Mouse (Mus musculus): ENCODE results near the gene Hivep1. TPM values are rescaled to one million over a fixed set of nuclear protein-coding genes. Genes with fewer than 3 reads are reported as not detected.

Hivep1 gene
- polyA plus RNA-seq, 1 experiment, result 15.6 TPM

DNA sequence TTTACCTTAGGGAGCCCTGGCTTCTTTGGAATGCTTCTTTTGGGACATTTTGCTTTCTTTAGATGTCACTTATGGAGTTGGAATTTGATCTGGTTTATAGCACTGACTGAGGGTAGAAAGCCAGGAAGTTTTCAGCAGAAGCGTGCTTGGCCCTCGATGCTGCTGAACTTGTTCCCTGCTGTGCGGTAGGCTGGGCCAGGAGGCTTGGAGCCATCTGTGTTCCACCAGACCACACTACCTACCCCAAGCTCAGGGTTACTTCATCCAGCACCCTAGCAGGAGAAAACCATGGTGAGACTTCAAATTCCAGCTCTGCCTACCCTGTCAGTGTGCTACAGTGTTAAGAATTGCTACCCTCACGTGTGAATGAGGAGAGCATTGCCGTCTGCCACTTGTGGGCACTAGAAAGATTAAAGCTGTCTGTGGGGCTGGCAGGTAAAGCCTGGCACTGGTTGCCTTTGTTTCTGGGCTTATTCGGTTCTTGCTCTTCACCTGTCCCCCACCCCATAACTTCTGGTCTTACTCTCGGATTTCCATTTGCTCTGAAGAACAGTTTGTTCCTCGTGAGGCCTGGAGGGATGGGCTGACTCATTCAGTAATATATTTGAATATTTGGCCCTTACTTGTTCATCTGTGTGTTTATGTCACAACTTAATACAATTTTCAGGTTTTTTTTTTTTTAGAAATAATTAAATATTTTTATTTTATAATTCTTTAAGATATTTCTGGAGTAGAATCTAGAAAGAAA lies 40.7 kb downstream of the Hivep1 start:
- 65% methylated on average over 8 of the region's 8 CpGs for WGBS
- H3K36me3 ChIP-seq (ENCODE audit: control insufficient read depth, insufficient read depth, low read length), result no peaks in the 10 kb centered on the region
- TF ChIP-seq CTCF (conservative IDR thresholded peaks at IDR 0.05; ENCODE audit: insufficient read depth, insufficient read length, low read depth, low read length) (no peak), POLR2A (IDR thresholded peaks at IDR 0.05; ENCODE audit: low read depth, low read length) (no peak)
- no peak for DNase-seq
- no peak overlapping the region for H3K27ac ChIP-seq (ENCODE audit: insufficient read depth, low read depth, low read length)
- peaks cover 3% of the 10 kb centered on the region; the same call in 1 of the 2 replicates for H3K4me1 ChIP-seq (ENCODE audit: control insufficient read depth, insufficient read depth, low read length)
- H3K4me3 ChIP-seq (ENCODE audit: insufficient read depth, low read depth, low read length), result no peak overlapping the region
- no peaks in the 10 kb centered on the region for H3K27me3 ChIP-seq (replicated peaks; ENCODE audit: control insufficient read depth, insufficient read depth, low read length)

DNA sequence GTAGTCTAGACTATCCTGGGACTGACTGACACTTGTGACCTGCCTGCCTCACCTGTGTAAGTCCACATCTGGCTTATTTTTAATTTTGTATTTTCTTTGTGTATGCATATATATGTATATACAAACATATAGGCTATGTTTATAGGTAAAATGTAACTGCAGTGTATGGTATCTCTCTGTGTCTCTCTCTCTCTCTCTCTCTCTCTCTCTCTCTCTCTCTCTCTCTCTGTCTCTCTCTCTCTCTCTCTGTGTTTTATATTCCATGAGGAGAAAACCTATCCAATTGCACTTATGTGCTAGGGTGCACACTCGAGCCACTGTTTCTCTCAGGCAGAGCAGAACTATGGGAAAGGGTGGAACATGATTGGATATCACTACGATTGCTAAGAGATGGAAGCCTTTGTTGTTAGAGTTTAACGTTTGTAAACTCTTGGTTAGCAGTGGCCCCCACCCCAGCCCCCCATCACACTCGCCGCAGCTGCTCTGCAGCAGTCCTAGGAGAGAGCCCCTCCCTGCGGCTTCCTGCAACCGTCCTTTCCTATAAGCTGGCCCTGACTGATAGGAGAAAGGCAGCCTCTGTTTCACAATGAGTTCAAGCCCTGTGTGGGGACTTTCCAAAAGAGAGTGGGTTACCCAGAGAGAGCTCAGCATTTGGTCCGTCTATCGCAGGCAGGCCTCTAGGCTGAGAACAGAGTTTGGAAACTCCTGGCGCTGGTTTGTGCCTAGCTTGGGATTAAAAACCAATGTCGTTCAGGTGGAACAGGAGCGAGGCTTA lies 41.6 kb downstream of the Hivep1 start:
- TF ChIP-seq CTCF (conservative IDR thresholded peaks at IDR 0.05; ENCODE audit: insufficient read depth, insufficient read length, low read depth, low read length) (no peak), POLR2A (IDR thresholded peaks at IDR 0.05; ENCODE audit: low read depth, low read length) (no peak)
- no peak for DNase-seq
- 71% methylated on average over 12 of the region's 12 CpGs for WGBS
- no peaks in the 10 kb centered on the region; the same call in 1 of the 2 replicates for H3K4me1 ChIP-seq (ENCODE audit: control insufficient read depth, insufficient read depth, low read length)
- no peaks in the 10 kb centered on the region for H3K36me3 ChIP-seq (ENCODE audit: control insufficient read depth, insufficient read depth, low read length)
- no peak overlapping the region for H3K27ac ChIP-seq (ENCODE audit: insufficient read depth, low read depth, low read length)
- H3K4me3 ChIP-seq (ENCODE audit: insufficient read depth, low read depth, low read length), result no peak overlapping the region
- no peaks in the 10 kb centered on the region for H3K27me3 ChIP-seq (replicated peaks; ENCODE audit: control insufficient read depth, insufficient read depth, low read length)

DNA sequence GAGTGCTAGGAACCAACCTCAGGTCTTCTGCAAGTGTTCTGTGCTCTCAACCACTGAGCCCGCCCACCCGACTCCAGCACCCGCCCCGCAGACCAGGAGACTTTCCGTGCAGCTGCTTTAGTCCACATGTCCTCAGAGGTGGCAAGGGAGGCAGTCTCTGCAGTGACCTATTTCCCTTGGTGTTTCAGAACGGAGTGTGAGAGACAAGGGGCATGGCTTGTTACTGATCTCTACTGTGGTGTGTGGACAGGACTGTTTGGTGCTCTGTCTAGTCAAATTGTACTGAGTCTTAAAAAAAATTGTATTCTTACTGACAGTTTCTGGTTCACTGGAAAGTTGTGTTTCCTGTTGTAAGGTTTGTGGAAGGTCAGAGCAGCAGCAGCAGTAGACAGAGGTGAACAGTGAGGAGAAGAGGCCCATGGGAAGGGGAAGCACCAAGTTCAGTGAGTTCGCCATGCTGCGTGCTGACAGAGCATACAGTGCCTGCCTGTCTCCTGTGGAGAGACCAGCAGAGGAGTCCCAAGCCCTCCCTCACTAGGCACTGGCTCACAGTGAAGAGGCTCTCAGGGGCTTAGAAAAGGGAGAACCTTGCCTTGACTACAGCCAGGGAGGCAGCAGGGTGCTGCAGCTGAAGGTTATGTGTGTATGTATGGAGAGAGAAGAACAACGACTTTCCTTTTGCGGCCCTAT lies 44.1 kb downstream of the Hivep1 start:
- H3K27me3 ChIP-seq (replicated peaks; ENCODE audit: control insufficient read depth, insufficient read depth, low read length), result no peaks in the 10 kb centered on the region
- no peaks in the 10 kb centered on the region for H3K36me3 ChIP-seq (ENCODE audit: control insufficient read depth, insufficient read depth, low read length)
- WGBS, result 36% methylated on average over 10 of the region's 10 CpGs
- H3K27ac ChIP-seq (ENCODE audit: insufficient read depth, low read depth, low read length), result no peak overlapping the region
- peaks cover 2% of the 10 kb centered on the region; the same call in 1 of the 2 replicates for H3K4me1 ChIP-seq (ENCODE audit: control insufficient read depth, insufficient read depth, low read length)
- no peak overlapping the region for H3K4me3 ChIP-seq (ENCODE audit: insufficient read depth, low read depth, low read length)
- no peak for DNase-seq
- no peak for TF ChIP-seq POLR2A (IDR thresholded peaks at IDR 0.05; ENCODE audit: low read depth, low read length)
- no peak for TF ChIP-seq CTCF (conservative IDR thresholded peaks at IDR 0.05; ENCODE audit: insufficient read depth, insufficient read length, low read depth, low read length)

DNA sequence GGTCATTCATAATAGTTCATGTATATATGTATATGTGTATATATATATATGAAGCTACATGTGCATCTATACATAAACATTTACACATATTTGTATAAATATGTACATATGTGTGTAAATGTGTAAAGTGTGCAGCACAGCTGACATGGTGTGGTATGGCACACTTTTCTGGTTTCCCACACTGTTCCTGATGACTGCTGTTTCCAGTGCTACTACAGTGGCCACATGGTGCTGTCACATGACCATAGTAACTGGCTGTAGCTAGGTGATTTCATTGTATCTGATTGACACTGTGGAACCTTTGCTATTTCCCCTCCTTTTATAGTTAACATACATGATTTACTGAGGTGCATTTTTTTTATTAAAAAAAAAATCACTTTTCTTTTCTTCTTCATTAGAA lies 45.3 kb downstream of the Hivep1 start:
- TF ChIP-seq CTCF (conservative IDR thresholded peaks at IDR 0.05; ENCODE audit: insufficient read depth, insufficient read length, low read depth, low read length), result no peak
- no peak for TF ChIP-seq POLR2A (IDR thresholded peaks at IDR 0.05; ENCODE audit: low read depth, low read length)
- Histone ChIP-seq H3K4me1 (ENCODE audit: control insufficient read depth, insufficient read depth, low read length) (peaks cover 2% of the 10 kb centered on the region; the same call in 1 of the 2 replicates), H3K4me3 (ENCODE audit: insufficient read depth, low read depth, low read length) (no peak overlapping the region), H3K36me3 (ENCODE audit: control insufficient read depth, insufficient read depth, low read length) (no peaks in the 10 kb centered on the region), H3K27ac (ENCODE audit: insufficient read depth, low read depth, low read length) (no peak overlapping the region), H3K27me3 (replicated peaks; ENCODE audit: control insufficient read depth, insufficient read depth, low read length) (no peaks in the 10 kb centered on the region)
- no peak for DNase-seq

DNA sequence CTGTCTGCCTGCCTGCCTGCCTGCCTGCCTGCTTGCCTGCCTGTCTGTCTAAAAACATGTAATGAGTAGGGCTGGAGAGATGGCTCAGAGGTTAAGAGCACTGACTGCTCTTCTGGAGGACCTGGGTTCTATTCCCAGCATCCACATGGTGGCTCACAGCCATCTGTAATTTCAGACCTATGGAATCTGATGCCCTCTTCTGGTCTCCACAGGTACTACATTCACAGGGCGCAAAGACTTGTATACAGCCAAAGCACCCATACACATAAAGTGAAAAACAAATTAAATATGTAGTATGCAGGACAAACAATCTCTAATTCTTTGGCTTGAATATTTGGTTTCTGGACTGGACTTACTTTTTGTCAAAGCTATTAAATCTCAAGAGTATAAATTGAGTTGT lies 46.7 kb downstream of the Hivep1 start:
- WGBS, result 92% methylated on average over 1 of the region's 1 CpGs
- no peak for DNase-seq
- peak; percentile 15; the same call in 1 of the 2 replicates for TF ChIP-seq CTCF (conservative IDR thresholded peaks at IDR 0.05; ENCODE audit: insufficient read depth, insufficient read length, low read depth, low read length)
- no peak for TF ChIP-seq POLR2A (IDR thresholded peaks at IDR 0.05; ENCODE audit: low read depth, low read length)
- Histone ChIP-seq H3K27me3 (replicated peaks; ENCODE audit: control insufficient read depth, insufficient read depth, low read length) (no peaks in the 10 kb centered on the region), H3K27ac (ENCODE audit: insufficient read depth, low read depth, low read length) (no peak overlapping the region), H3K4me1 (ENCODE audit: control insufficient read depth, insufficient read depth, low read length) (peaks cover 5% of the 10 kb centered on the region; the same call in 1 of the 2 replicates), H3K4me3 (ENCODE audit: insufficient read depth, low read depth, low read length) (no peak overlapping the region), H3K36me3 (ENCODE audit: control insufficient read depth, insufficient read depth, low read length) (no peaks in the 10 kb centered on the region)

DNA sequence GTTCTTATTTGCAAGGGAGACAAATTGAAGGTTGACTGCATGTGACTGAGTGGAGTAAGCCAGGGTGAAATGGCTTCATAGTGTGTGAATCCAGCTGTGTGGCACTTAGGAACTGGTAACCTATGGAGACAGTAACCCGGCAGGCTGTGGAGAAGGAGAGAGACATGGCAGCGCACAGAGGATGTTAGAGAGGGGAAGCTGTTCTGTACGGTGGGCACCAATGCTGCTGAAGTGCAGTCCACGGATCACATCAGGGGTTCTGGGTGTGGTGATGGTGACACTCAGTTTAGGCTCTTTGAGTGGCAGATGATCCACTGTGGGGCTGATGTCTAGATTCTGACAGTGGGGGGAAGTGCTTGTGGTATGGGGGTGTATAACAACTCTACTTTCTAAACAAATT lies 47.7 kb downstream of the Hivep1 start:
- DNase-seq, result no peak
- H3K27me3 ChIP-seq (replicated peaks; ENCODE audit: control insufficient read depth, insufficient read depth, low read length), result no peaks in the 10 kb centered on the region
- peaks cover 5% of the 10 kb centered on the region; the same call in 1 of the 2 replicates for H3K4me1 ChIP-seq (ENCODE audit: control insufficient read depth, insufficient read depth, low read length)
- no peaks in the 10 kb centered on the region for H3K36me3 ChIP-seq (ENCODE audit: control insufficient read depth, insufficient read depth, low read length)
- H3K27ac ChIP-seq (ENCODE audit: insufficient read depth, low read depth, low read length), result no peak overlapping the region
- H3K4me3 ChIP-seq (ENCODE audit: insufficient read depth, low read depth, low read length), result no peak overlapping the region
- 91% methylated on average over 4 of the region's 4 CpGs for WGBS
- TF ChIP-seq POLR2A (IDR thresholded peaks at IDR 0.05; ENCODE audit: low read depth, low read length) (no peak), CTCF (conservative IDR thresholded peaks at IDR 0.05; ENCODE audit: insufficient read depth, insufficient read length, low read depth, low read length) (no peak)

Measured in kidney, adult 2 months (tissue).